11 mouse cellular contexts compared by ENCODE assay signal in the genomic region with DNA sequence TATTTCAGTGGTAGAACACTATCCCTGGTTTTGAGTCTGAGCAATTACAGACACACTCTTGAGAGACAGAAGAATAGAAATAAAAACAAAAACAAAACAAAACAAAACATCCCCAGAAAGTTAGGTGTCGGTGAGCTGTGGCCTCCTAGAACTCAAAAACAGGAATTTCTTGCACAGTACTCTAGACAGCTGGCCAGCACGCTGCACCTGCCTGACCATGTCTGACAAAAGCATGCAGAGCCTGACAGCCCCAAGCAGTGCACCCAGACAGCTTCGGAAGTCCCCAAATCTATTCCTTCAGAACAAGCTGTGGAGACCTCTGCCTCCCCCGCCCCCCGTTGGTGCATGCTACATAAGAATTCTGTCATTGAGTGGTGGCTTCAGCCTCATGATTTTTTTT. TPM values are rescaled to one million over a fixed set of nuclear protein-coding genes. Genes with fewer than 3 reads are reported as not detected.
DNase-seq lines count a peak whose midpoint lies in the region; ATAC-seq and TF ChIP-seq lines count a peak whose summit lies in the region.
"Had no signal": no experiment of that assay in that cellular context is flagged by ENCODE, and none has a peak within 500 bp of the region (broad histone marks: within the 10 kb centered on the region; RNA-seq: fewer than 3 reads in every experiment).

No protein-coding gene starts in this region.

- H3K4me2 ChIP-seq in forebrain, embryonic 11.5 days (ENCODE audit: low read depth, low read length, severe bottlenecking), result no peak overlapping the region
- H3K4me2 ChIP-seq in forebrain, embryonic 16.5 days (ENCODE audit: low read length), result no peak overlapping the region
- no peak overlapping the region for H3K4me2 ChIP-seq in midbrain, embryonic 11.5 days
- no peak overlapping the region for H3K4me2 ChIP-seq in midbrain, embryonic 16.5 days (ENCODE audit: low read length)
- no peak overlapping the region for H3K4me2 ChIP-seq in forebrain, embryonic 14.5 days (ENCODE audit: low read length)
- peak overlapping the region; percentile 27 for H3K4me2 ChIP-seq in neural tube, embryonic 12.5 days (replicated peaks)
- H3K4me2 ChIP-seq in intestine, postnatal 0 days (replicated peaks; ENCODE audit: low read depth), result no peak overlapping the region

- H3K4me3 ChIP-seq in forebrain, embryonic 11.5 days (ENCODE audit: low read depth, low read length), result no peak overlapping the region
- H3K4me3 ChIP-seq in forebrain, embryonic 16.5 days (replicated peaks; ENCODE audit: low read length), result no peak overlapping the region
- H3K4me3 ChIP-seq in midbrain, embryonic 11.5 days (ENCODE audit: low read depth, low read length), result no peak overlapping the region
- H3K4me3 ChIP-seq in midbrain, embryonic 16.5 days (ENCODE audit: low read depth, low read length), result no peak overlapping the region
- H3K4me3 ChIP-seq in forebrain, embryonic 14.5 days (ENCODE audit: low read depth, low read length), result no peak overlapping the region
- no peak overlapping the region for H3K4me3 ChIP-seq in neural tube, embryonic 12.5 days
- no peak overlapping the region for H3K4me3 ChIP-seq in intestine, postnatal 0 days (ENCODE audit: low read depth, low read length)

- no peak for ATAC-seq in forebrain, embryonic 11.5 days (replicated peaks; ENCODE audit: low FRiP score)
- ATAC-seq in forebrain, embryonic 16.5 days, result no peak
- no peak for ATAC-seq in midbrain, embryonic 11.5 days (ENCODE audit: low FRiP score)
- no peak for ATAC-seq in midbrain, embryonic 16.5 days
- ATAC-seq in forebrain, embryonic 14.5 days, result no peak
- no peak for ATAC-seq in neural tube, embryonic 12.5 days (ENCODE audit: low FRiP score, low read depth)
- ATAC-seq in intestine, postnatal 0 days, result no peak

- no peaks in the 10 kb centered on the region for H3K36me3 ChIP-seq in forebrain, embryonic 11.5 days (ENCODE audit: control insufficient read depth, insufficient read depth, low read length)
- no peaks in the 10 kb centered on the region for H3K36me3 ChIP-seq in forebrain, embryonic 16.5 days (ENCODE audit: control insufficient read depth, insufficient read depth)
- no peaks in the 10 kb centered on the region for H3K36me3 ChIP-seq in midbrain, embryonic 11.5 days (ENCODE audit: control insufficient read depth, insufficient read depth, low read length)
- no peaks in the 10 kb centered on the region for H3K36me3 ChIP-seq in midbrain, embryonic 16.5 days (ENCODE audit: control insufficient read depth, insufficient read depth, low read length)
- no peaks in the 10 kb centered on the region for H3K36me3 ChIP-seq in forebrain, embryonic 14.5 days (ENCODE audit: control insufficient read depth, insufficient read depth, low read length)
- no peaks in the 10 kb centered on the region for H3K36me3 ChIP-seq in neural tube, embryonic 12.5 days
- H3K36me3 ChIP-seq in intestine, postnatal 0 days (ENCODE audit: control insufficient read depth, insufficient read depth), result no peaks in the 10 kb centered on the region

- WGBS in forebrain, embryonic 11.5 days, result 52% methylated on average over 5 of the region's 5 CpGs
- 55% methylated on average over 5 of the region's 5 CpGs for WGBS in forebrain, embryonic 16.5 days
- WGBS in midbrain, embryonic 11.5 days, result 61% methylated on average over 5 of the region's 5 CpGs
- WGBS in midbrain, embryonic 16.5 days, result 53% methylated on average over 5 of the region's 5 CpGs
- WGBS in forebrain, embryonic 14.5 days, result 49% methylated on average over 5 of the region's 5 CpGs
- WGBS in neural tube, embryonic 12.5 days, result 43% methylated on average over 5 of the region's 5 CpGs
- 71% methylated on average over 5 of the region's 5 CpGs for WGBS in intestine, postnatal 0 days

- no peak for DNase-seq in forebrain, embryonic 11.5 days (ENCODE audit: low spot score)
- no peak for DNase-seq in midbrain, embryonic 11.5 days (ENCODE audit: low spot score, missing footprints)
- DNase-seq in forebrain, embryonic 14.5 days (ENCODE audit: low spot score), result no peak
- DNase-seq in adrenal gland, adult (ENCODE audit: inconsistent age in 2 of 2, low spot score in 1 of 2), result no peak
- DNase-seq: cerebellum, adult 18-20 months; kidney, adult 9 months had no signal

- H3K27me3 ChIP-seq in forebrain, embryonic 11.5 days (ENCODE audit: control insufficient read depth, insufficient read depth, low read length), result no peaks in the 10 kb centered on the region
- no peaks in the 10 kb centered on the region for H3K27me3 ChIP-seq in forebrain, embryonic 16.5 days (replicated peaks; ENCODE audit: control insufficient read depth, insufficient read depth, low read length)
- no peaks in the 10 kb centered on the region for H3K27me3 ChIP-seq in midbrain, embryonic 11.5 days (ENCODE audit: control insufficient read depth, insufficient read depth, low read length)
- no peaks in the 10 kb centered on the region for H3K27me3 ChIP-seq in midbrain, embryonic 16.5 days (ENCODE audit: control insufficient read depth, insufficient read depth, low read depth, low read length)
- no peaks in the 10 kb centered on the region for H3K27me3 ChIP-seq in forebrain, embryonic 14.5 days (replicated peaks; ENCODE audit: control insufficient read depth, insufficient read depth, low read length)
- H3K27me3 ChIP-seq in neural tube, embryonic 12.5 days (replicated peaks), result no peaks in the 10 kb centered on the region
- no peaks in the 10 kb centered on the region for H3K27me3 ChIP-seq in intestine, postnatal 0 days (replicated peaks; ENCODE audit: control insufficient read depth, insufficient read depth, low read length)

- no peaks in the 10 kb centered on the region for H3K9me3 ChIP-seq in forebrain, embryonic 11.5 days (ENCODE audit: control insufficient read depth, low read length)
- no peaks in the 10 kb centered on the region for H3K9me3 ChIP-seq in forebrain, embryonic 16.5 days (ENCODE audit: control insufficient read depth, low read length)
- no peaks in the 10 kb centered on the region for H3K9me3 ChIP-seq in midbrain, embryonic 11.5 days (ENCODE audit: control insufficient read depth, low read length)
- no peaks in the 10 kb centered on the region for H3K9me3 ChIP-seq in midbrain, embryonic 16.5 days (replicated peaks; ENCODE audit: control insufficient read depth, low read length, poor library complexity, severe bottlenecking)
- H3K9me3 ChIP-seq in forebrain, embryonic 14.5 days (replicated peaks; ENCODE audit: control insufficient read depth, low read length), result no peaks in the 10 kb centered on the region
- H3K9me3 ChIP-seq in neural tube, embryonic 12.5 days, result no peaks in the 10 kb centered on the region
- H3K9me3 ChIP-seq in intestine, postnatal 0 days (ENCODE audit: control insufficient read depth), result no peaks in the 10 kb centered on the region

- H3K27ac ChIP-seq in forebrain, embryonic 11.5 days (ENCODE audit: low read depth, low read length), result peak overlapping the region; percentile 37
- no peak overlapping the region for H3K27ac ChIP-seq in forebrain, embryonic 16.5 days (ENCODE audit: low read length)
- H3K27ac ChIP-seq in midbrain, embryonic 11.5 days (ENCODE audit: low read depth, low read length), result peak overlapping the region; percentile 59; the same call in 1 of the 2 replicates
- H3K27ac ChIP-seq in midbrain, embryonic 16.5 days (ENCODE audit: low read length), result no peak overlapping the region
- 0 out of 2 replicates have a peak overlapping the region, but pooled peaks have one; percentile 33 for H3K27ac ChIP-seq in forebrain, embryonic 14.5 days (ENCODE audit: low read depth, low read length)
- peak overlapping the region; percentile 15 for H3K27ac ChIP-seq in neural tube, embryonic 12.5 days
- H3K27ac ChIP-seq in intestine, postnatal 0 days (ENCODE audit: low read depth, low read length), result no peak overlapping the region
- H3K27ac ChIP-seq: macrophage had no signal

- H3K4me1 ChIP-seq in forebrain, embryonic 11.5 days (replicated peaks; ENCODE audit: control insufficient read depth, insufficient read depth, low read length), result peaks cover 44% of the 10 kb centered on the region
- H3K4me1 ChIP-seq in forebrain, embryonic 16.5 days (replicated peaks; ENCODE audit: control insufficient read depth, insufficient read depth, low read length), result peaks cover 32% of the 10 kb centered on the region
- peaks cover 50% of the 10 kb centered on the region for H3K4me1 ChIP-seq in midbrain, embryonic 11.5 days (ENCODE audit: control insufficient read depth, insufficient read depth, low read length)
- H3K4me1 ChIP-seq in midbrain, embryonic 16.5 days (ENCODE audit: control insufficient read depth, insufficient read depth, low read length), result peaks cover 27% of the 10 kb centered on the region
- H3K4me1 ChIP-seq in forebrain, embryonic 14.5 days (ENCODE audit: control insufficient read depth, insufficient read depth, low read length), result peaks cover 34% of the 10 kb centered on the region
- H3K4me1 ChIP-seq in neural tube, embryonic 12.5 days, result peaks cover 51% of the 10 kb centered on the region
- no peaks in the 10 kb centered on the region for H3K4me1 ChIP-seq in intestine, postnatal 0 days (replicated peaks; ENCODE audit: control insufficient read depth, insufficient read depth, low read length)

- TF ChIP-seq CTCF in intestine, postnatal 0 days (IDR thresholded peaks at IDR 0.05; ENCODE audit: low read depth), result no peak

- H3K9ac ChIP-seq in forebrain, embryonic 11.5 days (ENCODE audit: low read length), result no peak overlapping the region
- H3K9ac ChIP-seq in forebrain, embryonic 16.5 days (replicated peaks; ENCODE audit: low read depth, low read length), result no peak overlapping the region
- 0 out of 2 replicates have a peak overlapping the region, but pooled peaks have one; percentile 20 for H3K9ac ChIP-seq in midbrain, embryonic 11.5 days (ENCODE audit: low read length)
- H3K9ac ChIP-seq in midbrain, embryonic 16.5 days (ENCODE audit: low read depth, low read length), result no peak overlapping the region
- no peak overlapping the region for H3K9ac ChIP-seq in forebrain, embryonic 14.5 days (ENCODE audit: low read length)
- H3K9ac ChIP-seq in neural tube, embryonic 12.5 days, result no peak overlapping the region
- H3K9ac ChIP-seq in intestine, postnatal 0 days (ENCODE audit: low read depth, low read length), result no peak overlapping the region

RNA-seq across cellular contexts. Expression of a gene that starts 49.1 kb away (rescaled TPM):
- 52.3 and 65.1 TPM in 2 replicates for polyA plus RNA-seq in forebrain, embryonic 11.5 days (2014; fragmentation: Nextera tagmentation; extraction: Ambion mirVana)
- polyA plus RNA-seq in forebrain, embryonic 16.5 days (2015; fragmentation: Nextera tagmentation; extraction: Ambion mirVana), result 14.5 and 15.6 TPM in 2 replicates
- 43.8 and 51.3 TPM in 2 replicates for polyA plus RNA-seq in midbrain, embryonic 11.5 days (2014; fragmentation: Nextera tagmentation; extraction: Ambion mirVana)
- 16.3 and 17.4 TPM in 2 replicates for polyA plus RNA-seq in midbrain, embryonic 16.5 days (2015; fragmentation: Nextera tagmentation; extraction: Ambion mirVana)
- 19.3 and 21.2 TPM in 2 replicates for polyA plus RNA-seq in forebrain, embryonic 14.5 days (2014; fragmentation: Nextera tagmentation; extraction: Ambion mirVana)
- 64.1 and 64.4 TPM in 2 replicates for polyA plus RNA-seq in neural tube, embryonic 12.5 days (2016; fragmentation: Nextera tagmentation; extraction: Ambion mirVana)
- polyA plus RNA-seq in intestine, postnatal 0 days (2015; fragmentation: Nextera tagmentation; extraction: Ambion mirVana), result 14.9 and 15.9 TPM in 2 replicates

RNA-seq across cellular contexts. Expression of a gene that starts 56.9 kb away (rescaled TPM):
- 109 and 113 TPM in 2 replicates for polyA plus RNA-seq in forebrain, embryonic 11.5 days (2014; fragmentation: Nextera tagmentation; extraction: Ambion mirVana)
- polyA plus RNA-seq in forebrain, embryonic 16.5 days (2015; fragmentation: Nextera tagmentation; extraction: Ambion mirVana), result 94.0 and 101 TPM in 2 replicates
- polyA plus RNA-seq in midbrain, embryonic 11.5 days (2014; fragmentation: Nextera tagmentation; extraction: Ambion mirVana), result 117 and 118 TPM in 2 replicates
- 95.9 and 105 TPM in 2 replicates for polyA plus RNA-seq in midbrain, embryonic 16.5 days (2015; fragmentation: Nextera tagmentation; extraction: Ambion mirVana)
- polyA plus RNA-seq in forebrain, embryonic 14.5 days (2014; fragmentation: Nextera tagmentation; extraction: Ambion mirVana), result 125 TPM in 2 replicates
- 120 and 132 TPM in 2 replicates for polyA plus RNA-seq in neural tube, embryonic 12.5 days (2016; fragmentation: Nextera tagmentation; extraction: Ambion mirVana)
- polyA plus RNA-seq in intestine, postnatal 0 days (2015; fragmentation: Nextera tagmentation; extraction: Ambion mirVana), result 95.2 and 96.0 TPM in 2 replicates

Comparison
In these comparisons a context has a peak if more than half of its experiments do, and no peak if none do; other contexts are left out.
1. H3K27ac ChIP-seq: peak in forebrain, embryonic 11.5 days (single experiment), midbrain, embryonic 11.5 days (single experiment), forebrain, embryonic 14.5 days (single experiment) and neural tube, embryonic 12.5 days (single experiment); none in forebrain, embryonic 16.5 days (single experiment), midbrain, embryonic 16.5 days (single experiment) and intestine, postnatal 0 days (single experiment).